Mouse (Mus musculus) embryo, embryonic 11.5 days (tissue): ENCODE results near the gene Chrne.
A peak's percentile ranks its signal among the peaks of the same experiment; 100 is the strongest.
"Not testable (repeated sequence)": the region's sequence is repeated elsewhere in the genome, so short reads cannot be mapped to it uniquely, and the experiment has no call there.

ENCODE experiments used
- DNase-seq: peaks from one replicate; pipeline ENCODE4 v3.0.0-alpha.2; 2012; ENCODE audit warnings: low read depth, low spot score

The Chrne gene

DNA sequence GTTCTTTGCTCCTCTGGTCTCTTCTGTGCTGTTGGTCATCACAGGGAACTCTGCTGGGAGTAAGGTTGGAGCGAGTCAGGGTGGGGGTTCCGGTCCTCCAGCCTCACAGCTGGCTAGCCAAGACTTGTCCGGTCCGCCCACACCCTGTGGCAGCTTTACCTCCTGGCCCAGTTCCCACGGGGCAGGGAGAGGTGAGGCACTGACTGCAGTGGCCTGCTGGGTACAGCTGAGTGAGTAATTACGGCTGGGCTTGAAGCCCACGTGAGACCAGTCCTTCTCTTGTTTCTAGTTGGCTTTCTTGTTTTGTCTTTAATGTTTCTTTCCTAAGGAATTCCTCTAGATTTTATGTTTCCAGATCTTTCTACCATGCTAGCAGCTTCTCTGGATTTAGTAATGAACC, 33.6 kb downstream of the Chrne start:
- DNase-seq: no peak

GRCm38 (mm10) chr11:70583775-70584174, 35.2 kb downstream of the Chrne start:
- DNase-seq: no peak

DNA sequence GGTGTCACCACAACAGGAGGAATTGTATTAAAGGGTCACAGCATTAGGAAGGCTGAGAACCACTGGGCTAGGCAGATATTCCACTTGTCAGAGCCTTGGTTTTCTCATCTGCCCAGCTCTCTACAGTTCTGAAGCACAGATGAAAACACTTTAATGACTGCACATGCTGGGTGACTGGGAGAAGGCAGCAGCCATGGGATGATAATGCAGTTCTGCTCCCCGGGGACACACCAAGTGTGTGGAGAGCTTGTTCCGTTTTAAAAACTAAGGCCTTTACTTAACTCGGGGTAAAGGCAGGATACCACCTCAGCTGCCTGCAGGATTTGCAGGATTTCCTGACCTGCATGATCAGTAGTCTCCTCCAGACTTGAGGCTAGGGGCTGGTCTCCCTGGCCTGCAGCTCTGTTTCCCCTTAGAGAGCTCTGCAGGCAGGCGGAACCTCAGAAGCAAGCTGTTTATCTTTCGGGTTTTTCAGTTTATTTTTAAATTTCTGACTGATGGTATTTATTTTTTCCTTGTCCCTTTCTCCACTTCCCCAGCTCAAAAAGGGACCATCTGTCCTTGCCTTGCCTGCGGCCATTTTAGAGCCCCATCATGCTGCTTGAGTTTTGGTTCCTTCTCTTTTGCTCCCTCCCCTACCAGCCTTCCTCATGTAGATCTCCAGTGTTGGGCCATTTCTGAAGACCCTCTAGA, 35.8 kb downstream of the Chrne start:
- DNase-seq: no peak

DNA sequence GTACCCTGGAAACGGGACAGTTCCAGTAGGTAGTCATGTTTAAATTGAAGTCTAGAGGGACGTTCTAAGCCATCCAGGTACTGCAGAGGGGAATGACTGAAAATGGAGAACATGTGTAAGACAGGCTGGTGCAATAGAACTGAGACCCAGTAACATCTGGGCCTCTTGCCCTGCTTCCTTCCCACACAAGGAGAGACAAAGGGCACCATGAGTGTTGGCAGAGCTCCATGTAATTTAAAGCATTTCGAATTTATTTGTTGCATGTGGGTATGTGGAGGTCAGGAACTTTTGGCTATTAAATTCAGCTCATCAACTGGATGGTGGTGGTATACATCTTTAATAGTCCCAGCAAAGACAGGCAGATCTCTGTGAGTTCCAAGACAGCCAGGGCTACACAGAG, 36.8 kb downstream of the Chrne start:
- no peak for DNase-seq

DNA sequence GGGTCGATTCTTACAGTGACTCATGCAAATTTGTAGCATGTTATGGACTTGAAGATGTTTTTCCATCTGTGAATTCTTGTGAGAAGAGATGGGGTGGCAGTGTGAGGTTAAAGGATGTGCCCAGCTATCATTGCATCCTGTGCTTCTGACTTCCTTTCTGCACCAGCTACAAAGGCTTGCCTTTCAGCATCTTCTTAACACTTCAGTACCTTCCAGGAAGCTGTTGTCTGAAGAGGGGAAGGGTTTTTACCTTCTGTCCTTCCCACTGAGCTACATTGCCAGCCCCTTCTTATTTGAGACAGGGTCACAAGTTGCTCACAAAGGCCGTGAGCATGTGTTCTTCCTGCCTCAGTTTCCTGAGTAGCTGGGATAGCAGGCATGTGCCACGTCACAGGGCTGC, 38.1 kb downstream of the Chrne start:
- no peak for DNase-seq

DNA sequence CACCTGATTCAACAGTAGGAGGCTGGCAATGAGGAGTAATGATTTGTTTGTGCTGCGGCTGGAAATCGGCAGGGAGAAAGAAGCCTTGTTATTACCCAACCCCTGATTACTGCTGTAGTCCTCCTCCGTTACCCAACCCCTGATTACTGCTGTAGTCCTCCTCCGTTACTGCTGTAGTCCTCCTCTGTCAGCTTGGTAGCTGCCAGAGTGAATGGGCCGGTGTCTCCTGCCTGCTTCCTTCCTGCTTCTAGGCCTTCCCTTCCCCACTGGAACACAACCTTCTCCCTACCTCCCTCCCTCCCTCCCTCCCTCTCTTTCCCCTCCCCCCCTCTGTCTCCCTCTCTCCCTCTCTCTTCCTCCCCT, 38.7 kb downstream of the Chrne start:
- no peak for DNase-seq

- DNase-seq: no peak
Measured at GRCm38 (mm10) chr11:70579710-70580357, 39.2 kb downstream of the Chrne start.

DNA sequence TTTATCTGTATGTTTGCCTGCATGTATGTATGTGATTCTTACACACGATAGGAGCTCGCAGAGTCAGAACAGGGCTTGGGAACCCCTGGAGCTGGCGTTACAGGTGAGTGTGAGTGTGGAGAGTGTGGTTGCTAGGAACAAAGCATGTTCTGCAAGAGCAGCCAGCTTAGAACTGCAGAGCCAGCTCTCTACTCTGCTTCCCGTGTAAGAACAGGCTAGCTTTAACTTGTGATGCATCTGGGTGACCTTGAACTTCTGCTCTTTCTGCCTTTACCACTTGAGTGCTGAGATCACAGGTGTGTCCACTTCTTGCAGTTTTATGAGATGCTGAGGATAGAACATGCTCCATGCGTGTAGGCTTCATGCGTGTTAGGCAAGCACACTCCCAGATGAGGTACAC, 40.1 kb downstream of the Chrne start:
- DNase-seq: no peak

DNA sequence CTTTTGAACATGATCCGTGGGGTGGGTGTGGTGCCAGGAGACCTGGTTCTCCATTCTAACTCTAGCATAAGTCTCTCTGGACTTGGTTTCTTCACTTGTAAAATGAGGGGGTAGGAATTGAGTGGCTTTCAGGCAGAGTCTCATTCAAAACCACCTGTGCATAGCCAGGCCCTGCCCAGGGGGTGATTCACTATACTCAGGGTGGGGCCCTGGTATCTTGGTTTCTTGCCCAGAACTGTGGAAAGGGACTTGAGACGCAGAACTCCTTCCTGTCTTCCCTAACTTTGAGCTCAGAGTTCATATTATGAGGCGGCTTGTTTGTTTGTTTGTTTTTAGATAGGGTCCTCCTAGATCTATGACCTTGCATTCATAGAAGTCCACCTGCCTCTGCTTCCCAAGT, 41.8 kb downstream of the Chrne start:
- no peak for DNase-seq

DNA sequence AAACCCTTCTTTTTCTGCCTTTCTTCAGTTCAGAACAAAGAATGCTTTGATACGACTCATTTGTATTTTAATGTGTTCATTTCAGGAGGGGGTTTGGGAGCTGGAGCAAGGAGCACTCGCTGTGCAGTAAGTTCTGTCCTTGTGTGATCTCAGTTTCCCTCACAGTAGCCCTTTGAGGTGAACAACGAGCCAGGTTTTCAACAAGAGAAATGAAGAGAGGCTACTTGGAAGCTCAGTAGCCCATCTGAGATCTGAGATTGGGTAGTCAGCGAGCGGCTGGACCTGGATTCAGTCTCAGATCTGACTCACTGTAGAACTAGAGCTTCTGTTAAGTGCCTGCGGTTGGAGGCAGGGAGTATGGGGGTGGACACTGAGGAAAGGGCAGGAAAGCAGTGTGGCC, 45.1 kb downstream of the Chrne start:
- DNase-seq: no peak

GRCm38 (mm10) chr11:70572348-70572902, 46.6 kb downstream of the Chrne start:
- no peak for DNase-seq

DNA sequence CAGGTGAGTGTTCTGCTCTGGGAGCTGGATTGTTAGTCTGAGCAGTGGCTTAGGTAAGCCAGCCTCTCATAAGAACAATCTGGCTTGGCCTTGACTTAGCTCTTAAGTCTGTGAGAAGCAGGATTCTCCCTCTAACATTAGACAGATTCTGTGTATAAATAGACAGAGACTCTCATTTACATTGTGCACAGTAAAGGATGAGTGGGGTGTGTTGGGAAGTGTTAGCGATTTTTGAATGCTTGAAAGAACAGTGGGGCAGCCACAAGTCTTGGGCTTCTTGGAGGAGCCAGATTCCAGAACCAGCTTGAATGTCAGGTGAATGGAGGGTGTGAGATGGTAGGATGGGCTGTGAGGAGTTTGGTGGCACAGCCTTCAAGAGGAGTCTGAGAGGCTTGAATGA, 47.4 kb downstream of the Chrne start:
- no peak for DNase-seq

DNA sequence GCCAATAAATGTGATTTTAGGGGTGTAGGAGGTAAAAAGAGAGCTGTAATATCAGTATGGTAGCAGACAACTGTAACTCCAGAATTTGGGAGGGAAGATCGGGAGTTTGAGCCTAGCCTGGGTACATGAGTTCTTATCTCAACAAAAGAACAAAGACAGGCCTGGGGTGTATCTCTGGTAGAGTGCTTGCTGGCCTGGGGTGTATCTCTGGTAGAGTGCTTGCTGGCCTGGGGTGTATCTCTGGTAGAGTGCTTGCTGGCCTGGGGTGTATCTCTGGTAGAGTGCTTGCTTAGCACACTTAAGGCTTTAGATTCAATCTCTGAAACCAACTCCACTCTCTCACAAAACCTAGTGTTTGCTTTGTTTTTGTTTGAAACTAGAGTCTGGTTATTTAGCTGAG, 48.4 kb downstream of the Chrne start:
- DNase-seq: not testable (repeated sequence)

DNA sequence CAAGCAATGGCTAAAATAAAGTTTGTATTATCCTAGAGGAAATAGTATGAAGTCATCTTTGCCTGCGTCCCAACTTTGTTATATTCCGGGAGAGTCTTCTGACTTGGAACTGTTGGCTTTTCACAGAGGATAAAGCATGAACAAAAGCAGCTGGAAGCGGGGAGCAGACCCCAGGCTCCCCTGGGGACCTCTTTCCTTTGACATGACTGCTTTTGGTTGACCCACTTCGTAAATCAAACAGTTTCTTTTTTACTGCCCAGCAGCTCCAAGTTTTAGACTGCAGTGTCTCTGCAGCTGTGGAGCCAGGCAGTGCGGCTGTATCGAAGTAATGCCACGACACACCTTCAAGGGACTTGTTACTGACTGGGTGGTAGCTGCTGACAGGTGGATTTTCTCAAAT, 52.4 kb downstream of the Chrne start:
- peak; percentile 13 for DNase-seq
